Mouse (Mus musculus): ENCODE data around the gene Rassf5. TPM values are rescaled to one million over a fixed set of nuclear protein-coding genes. Genes with fewer than 3 reads are reported as not detected.
A peak's percentile ranks its signal among the peaks of the same experiment; 100 is the strongest.
"Not testable (repeated sequence)": the region's sequence is repeated elsewhere in the genome, so short reads cannot be mapped to it uniquely, and the experiment has no call there.

The Rassf5 gene
- total RNA-seq, 2 experiments from 2014 or later = 0.70 to 0.90 TPM

GRCm38 (mm10) chr1:131259632-131260308 is 14.7 kb upstream of the Rassf5 start:
- no peak for DNase-seq

- DNase-seq = no peak
Measured at GRCm38 (mm10) chr1:131257288-131257687, 12.2 kb upstream of the Rassf5 start.

DNA sequence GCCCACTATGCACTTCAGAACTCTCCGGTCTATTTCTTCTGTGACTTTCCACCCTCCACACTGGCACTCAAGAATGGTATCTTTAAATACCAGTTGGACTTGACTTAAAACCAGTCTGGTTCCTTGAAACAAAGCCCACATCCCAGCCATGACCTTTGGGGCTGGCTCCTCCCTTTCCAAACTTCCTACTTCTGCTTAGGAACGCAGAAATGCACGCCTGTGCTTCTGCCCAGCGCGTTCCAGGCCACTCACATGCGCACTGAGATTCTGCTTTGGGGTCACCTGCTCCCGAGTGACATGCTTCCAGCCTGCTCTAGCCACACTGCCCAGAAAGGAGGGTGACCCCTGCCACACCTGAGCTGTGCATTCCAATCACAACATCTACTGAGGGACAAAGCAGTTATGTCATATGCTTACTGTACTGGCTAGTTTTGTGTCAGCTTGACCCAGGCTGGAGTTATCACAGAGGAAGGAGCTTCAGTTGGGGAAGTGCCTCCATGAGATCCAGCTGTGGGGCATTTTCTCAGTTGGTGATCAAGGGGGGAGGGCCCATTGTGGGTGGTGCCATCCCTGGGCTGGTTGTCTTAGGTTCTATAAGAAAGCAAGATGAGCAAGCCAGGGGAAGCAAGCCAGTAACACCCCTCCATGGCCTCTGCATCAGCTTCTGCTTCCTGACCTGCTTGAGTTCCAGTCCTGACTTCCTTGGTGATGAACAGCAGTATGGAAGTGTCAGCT is 7.6 kb upstream of the Rassf5 start:
- DNase-seq = not testable (repeated sequence)

- no peak for DNase-seq
Measured at GRCm38 (mm10) chr1:131246433-131247395, 1.7 kb upstream of the Rassf5 start.

GRCm38 (mm10) chr1:131245926-131246325 is 868 bp upstream of the Rassf5 start:
- no peak for DNase-seq

DNA sequence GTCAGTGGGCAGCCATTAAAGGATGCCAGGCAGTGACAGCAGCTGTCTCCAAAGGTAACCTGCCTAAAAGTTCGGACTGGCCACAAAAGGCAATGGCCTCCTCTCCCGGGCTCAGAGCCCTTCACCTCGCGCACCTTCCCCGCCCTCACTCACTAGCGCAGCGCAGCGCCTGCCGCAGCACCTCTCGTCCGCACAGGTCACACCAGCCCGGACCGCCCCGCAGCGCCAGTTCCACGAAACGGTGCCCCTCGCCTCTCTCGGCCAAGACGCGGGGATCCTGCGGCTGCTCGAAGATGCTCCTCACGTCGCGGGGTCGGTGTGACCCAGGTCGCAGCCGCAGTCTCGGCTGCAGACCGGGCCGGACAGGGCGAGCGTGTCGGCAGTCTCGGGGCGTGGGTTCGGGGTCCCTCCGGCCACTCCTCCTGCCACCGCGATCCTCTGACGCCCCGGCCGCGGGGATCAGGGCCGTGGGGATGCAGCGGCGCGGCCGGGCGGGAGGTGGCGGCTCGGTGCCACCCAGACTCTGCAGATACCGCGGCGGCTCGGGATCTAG is 446 bp downstream of the Rassf5 start:
- DNase-seq = no peak

DNA sequence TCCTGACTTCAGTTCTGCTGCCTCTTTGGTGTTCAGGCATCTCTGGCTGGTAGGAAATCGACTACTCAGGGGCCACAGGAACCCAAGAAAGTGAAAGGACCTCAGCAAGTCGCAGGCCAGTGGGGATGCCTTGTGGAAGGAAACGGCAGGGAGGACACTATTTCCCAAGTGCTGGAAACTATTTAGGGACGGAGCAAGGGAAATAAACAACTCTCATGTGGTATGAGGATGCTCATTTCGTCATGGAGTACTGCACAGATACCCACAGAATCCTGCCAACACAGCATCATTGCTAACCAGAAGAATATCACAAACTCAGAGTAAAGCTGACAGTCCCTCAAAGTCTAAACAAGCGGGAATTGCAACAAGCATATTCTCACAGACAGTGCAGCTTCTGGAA is 2.1 kb downstream of the Rassf5 start:
- no peak for DNase-seq

DNA sequence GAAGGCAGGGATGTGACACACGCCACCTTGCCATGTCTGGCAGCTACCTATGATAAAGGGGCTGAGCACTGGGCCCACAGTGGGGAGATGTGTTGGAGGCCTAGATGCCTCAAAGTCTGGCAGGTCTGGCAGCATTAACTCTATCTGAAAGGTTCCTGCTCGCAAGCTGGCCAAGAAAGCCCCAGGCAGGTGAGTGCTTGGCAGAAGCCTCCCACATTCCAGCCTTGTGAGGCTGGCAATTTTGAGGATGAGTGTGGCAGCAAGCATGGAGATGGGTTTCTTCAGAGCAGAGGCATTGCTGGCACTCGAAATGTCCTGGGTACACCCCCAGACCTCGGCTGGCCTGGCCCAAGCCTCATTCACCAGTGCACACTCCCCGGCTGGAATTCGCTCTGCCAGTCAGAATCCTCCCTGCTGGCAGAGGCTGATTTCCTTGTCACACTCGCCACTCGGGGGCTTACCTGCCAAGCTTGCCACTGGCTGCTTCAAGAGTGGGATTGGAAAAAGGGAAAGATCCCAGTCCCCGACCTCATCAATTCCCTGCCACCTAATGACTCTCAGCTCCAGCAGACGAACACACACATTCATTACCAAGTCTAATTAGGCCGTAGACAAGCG is 5.4 kb downstream of the Rassf5 start:
- DNase-seq = no peak

GRCm38 (mm10) chr1:131238931-131239381 is 6.1 kb downstream of the Rassf5 start:
- peak; percentile 81 for DNase-seq

DNA sequence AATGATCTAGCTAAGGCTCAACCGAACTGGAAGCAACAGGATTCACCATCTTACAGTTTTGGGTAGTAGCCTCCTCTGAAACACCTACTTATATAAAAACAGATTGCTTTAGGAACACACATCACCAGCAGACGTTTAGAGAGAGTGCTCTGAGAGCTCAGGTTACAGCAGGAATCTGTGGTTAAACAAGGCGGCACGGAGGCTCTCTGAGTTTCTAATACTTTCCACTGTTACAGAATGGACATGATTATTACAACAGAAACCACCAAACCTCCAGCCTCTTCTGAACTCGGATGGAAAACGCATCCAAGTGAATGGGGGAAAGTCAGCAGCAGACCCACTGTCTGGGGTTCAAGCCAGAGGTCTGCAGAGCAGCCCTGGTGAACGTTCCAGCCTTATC is 9.0 kb downstream of the Rassf5 start:
- no peak for DNase-seq

GRCm38 (mm10) chr1:131233527-131233926 is 11.5 kb downstream of the Rassf5 start:
- DNase-seq = no peak

DNA sequence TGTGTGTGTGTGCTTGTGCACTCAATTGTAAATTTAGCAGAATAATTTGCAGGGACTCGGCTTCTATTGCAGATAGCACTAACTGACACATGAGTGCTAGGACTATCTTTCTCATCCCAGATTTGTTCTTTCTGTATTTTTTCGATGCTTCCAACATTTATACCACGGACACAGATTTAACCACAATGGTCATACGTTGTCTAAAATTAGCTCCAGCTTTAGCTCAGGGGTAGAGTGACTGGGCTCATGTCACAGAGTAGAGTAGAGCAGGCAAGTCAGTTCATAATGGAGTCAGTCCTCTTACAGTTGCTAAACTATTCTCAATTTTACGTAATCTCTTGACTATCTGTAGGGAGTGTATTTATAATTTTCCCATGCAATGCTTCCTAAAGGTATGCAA is 16.4 kb downstream of the Rassf5 start:
- DNase-seq = no peak

DNA sequence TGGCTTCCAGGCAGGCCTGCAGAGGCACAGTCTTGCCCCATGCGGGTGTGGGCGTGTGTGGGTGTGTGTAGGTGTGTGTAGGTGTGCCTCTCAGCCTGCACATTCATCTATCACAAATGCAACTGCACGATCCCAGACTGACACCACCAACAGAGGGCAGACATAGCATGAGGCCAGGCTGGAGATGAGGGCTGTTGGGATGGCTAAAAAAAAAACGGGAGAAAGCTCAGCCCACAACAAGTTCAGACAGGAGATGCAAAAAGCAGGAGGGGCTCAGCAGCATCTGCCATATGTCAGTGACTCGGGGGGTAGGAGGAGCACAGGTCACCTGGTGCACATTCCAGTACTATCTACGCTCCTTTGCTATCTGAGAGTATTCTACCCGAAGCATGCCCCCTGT is 16.8 kb downstream of the Rassf5 start:
- DNase-seq = no peak

- DNase-seq = no peak
Measured at GRCm38 (mm10) chr1:131224848-131225471, 20.1 kb downstream of the Rassf5 start.

DNA sequence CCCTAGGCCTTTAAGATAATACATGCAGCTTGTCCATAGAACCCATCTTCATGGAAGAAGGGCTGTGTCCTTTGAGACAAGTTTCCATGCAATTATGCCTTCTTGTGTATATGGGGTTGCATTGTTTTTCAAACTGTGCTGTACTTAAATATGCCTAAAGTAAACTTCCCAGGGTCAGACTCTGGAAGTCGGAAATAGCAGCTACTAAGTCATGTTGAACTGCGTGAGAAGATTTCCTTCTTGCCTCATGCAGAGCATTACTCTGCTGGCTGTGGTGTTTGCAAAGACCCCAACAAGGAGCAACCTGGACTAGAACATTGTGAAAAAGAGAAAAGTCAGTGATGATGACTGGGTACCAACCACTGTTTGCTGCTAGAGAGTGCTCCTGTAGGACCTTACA is 21.7 kb downstream of the Rassf5 start:
- no peak for DNase-seq

- no peak for DNase-seq
Measured at GRCm38 (mm10) chr1:131221822-131222590, 23.1 kb downstream of the Rassf5 start.

DNA sequence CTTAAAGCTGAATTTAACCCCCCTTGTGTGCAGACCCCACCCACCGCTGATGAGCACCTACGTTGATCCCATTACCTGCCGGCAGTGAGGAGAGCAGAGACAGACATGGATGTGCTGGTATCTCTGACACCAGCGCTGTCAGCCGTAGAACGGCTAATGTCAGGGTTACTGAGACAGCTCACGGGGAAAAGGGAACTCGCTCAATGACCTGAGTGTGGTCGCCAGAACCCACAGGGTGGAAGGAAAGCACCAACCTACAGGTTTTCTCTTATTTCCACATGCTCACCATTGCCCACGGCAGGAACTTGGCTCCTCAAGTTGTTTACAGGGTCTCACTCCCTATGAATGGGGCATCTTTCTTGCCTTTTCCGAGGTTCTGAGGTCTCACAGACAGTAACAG is 26.1 kb downstream of the Rassf5 start:
- no peak for DNase-seq

GRCm38 (mm10) chr1:131213361-131213760 is 31.7 kb downstream of the Rassf5 start:
- DNase-seq = no peak

GRCm38 (mm10) chr1:131212956-131213355 is 32.1 kb downstream of the Rassf5 start:
- DNase-seq = no peak

DNA sequence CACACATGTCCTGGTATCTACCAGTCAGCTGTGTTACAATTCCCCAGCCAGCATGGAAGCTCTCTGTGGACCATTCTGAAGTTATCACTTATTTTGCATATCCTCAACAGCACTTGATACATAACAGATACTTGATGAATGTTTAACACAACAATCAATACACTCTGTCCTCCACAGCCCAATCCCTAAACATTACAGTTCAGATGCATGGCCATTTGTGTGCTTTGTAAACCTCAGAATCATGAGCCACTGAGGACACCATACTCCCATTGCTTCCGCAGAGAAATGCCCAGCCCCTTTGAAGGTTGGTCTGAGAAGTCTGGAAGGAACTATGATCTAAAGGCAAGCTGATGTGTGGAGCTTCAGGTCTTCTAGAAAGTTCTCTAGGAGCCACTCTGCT is 33.4 kb downstream of the Rassf5 start:
- DNase-seq = no peak

Measured in gastrocnemius, postnatal 25 days (tissue).